Mouse (Mus musculus) stomach, postnatal 0 days (tissue): Measurements from ENCODE around the gene Lamc2.

Experiments used
- CTCF ChIP-seq: IDR thresholded peaks from 2 replicates; pipeline ENCODE4 v1.5.1; 2016; ENCODE audit warnings: antibody characterized with exemption, low read depth, mild to moderate bottlenecking, moderate library complexity
- EP300 ChIP-seq: optimal IDR thresholded peaks from 2 replicates; pipeline ENCODE3; 2016; ENCODE audit warnings: antibody characterized with exemption

DNA sequence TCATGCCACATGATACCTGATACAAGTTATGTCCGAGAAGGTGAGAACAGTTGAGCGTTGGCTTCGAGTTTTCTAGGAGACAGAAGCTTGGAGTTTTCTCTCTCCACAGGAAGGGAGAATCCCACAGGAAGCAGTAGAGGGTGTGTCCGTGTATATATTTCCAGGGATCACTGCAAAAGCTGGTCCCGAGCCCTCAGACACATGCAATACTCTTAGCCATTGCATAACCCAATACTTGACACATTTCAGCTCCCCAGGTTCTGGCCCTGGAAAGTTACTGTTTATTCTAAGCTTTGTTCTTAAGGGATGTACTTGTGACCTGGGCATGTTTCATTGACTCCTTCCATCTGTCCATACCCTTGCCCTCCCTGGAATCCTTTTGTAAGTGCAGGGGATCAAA, 40.5 kb downstream of the Lamc2 start:
- TF ChIP-seq CTCF (no peak), EP300 (no peak)
